Mouse (Mus musculus) brain, embryonic 14.5 days (tissue): ENCODE results near the gene C2cd2l. TPM values are rescaled to one million over a fixed set of nuclear protein-coding genes. Genes with fewer than 3 reads are reported as not detected.
A peak's percentile ranks its signal among the peaks of the same experiment; 100 is the strongest.

ENCODE experiments used
- DNase-seq: peaks from one replicate; pipeline ENCODE4 v3.0.0-alpha.2; 2011; ENCODE audit warnings: low read depth
- CTCF ChIP-seq: fragments of 200-500 bp; IDR thresholded peaks from 2 replicates; pipeline ENCODE4 v1.5.1; 2012; ENCODE audit warnings: inconsistent platforms, mild to moderate bottlenecking, moderate library complexity, borderline replicate concordance; ENCODE audit not compliant: insufficient read depth, insufficient read length; ENCODE audit errors: extremely low read depth
- POLR2A ChIP-seq: fragments of 200-500 bp; IDR thresholded peaks from 2 replicates; pipeline ENCODE4 v1.6.1; 2012; ENCODE audit warnings: mild to moderate bottlenecking, inconsistent platforms, borderline replicate concordance; ENCODE audit not compliant: poor library complexity, insufficient read depth, insufficient read length, severe bottlenecking; ENCODE audit errors: extremely low read depth
- polyA plus RNA-seq: library from polyadenylated mRNA; depleted of rRNA; stranded (reverse); fragments of >200 nt; gene quantifications from 2 replicates; pipeline ENCODE4 v1.2.3, GENCODE M21; 2012

Gene C2cd2l
- polyA plus RNA-seq, 1 experiment = 62.1 TPM

- DNase-seq = peak; percentile 67
- TF ChIP-seq CTCF (peak; percentile 57; the same call in 1 of the 2 replicates), POLR2A (no peak)
Observed at GRCm38 (mm10) chr9:44292490-44292889, 27.6 kb downstream of the C2cd2l start.

- peak; percentile 40 for DNase-seq
Observed at GRCm38 (mm10) chr9:44288959-44289291, 31.2 kb downstream of the C2cd2l start.

GRCm38 (mm10) chr9:44288076-44288958 is 31.8 kb downstream of the C2cd2l start, which contains the start of gene Abcg4:
Gene Abcg4, minus strand, starts transcription at chr9:44288615.
- TF ChIP-seq CTCF (no peak), POLR2A (0 out of 2 replicates have a peak, but pooled peaks have one; percentile 14)

More at GRCm38 (mm10) chr9:44288959-44289291, 31.2 kb downstream of the C2cd2l start:
- TF ChIP-seq POLR2A = no peak
- no peak for TF ChIP-seq CTCF

GRCm38 (mm10) chr9:44287401-44288075 is 32.5 kb downstream of the C2cd2l start:
- TF ChIP-seq CTCF (no peak), POLR2A (0 out of 2 replicates have a peak, but pooled peaks have one; percentile 2)
- peak; percentile 71 for DNase-seq

More at GRCm38 (mm10) chr9:44288076-44288958, 31.8 kb downstream of the C2cd2l start, which contains the start of gene Abcg4:
- peak; percentile 68 for DNase-seq

GRCm38 (mm10) chr9:44287003-44287400 is 33.1 kb downstream of the C2cd2l start:
- DNase-seq = peak; percentile 16
- TF ChIP-seq POLR2A (no peak), CTCF (no peak)

GRCm38 (mm10) chr9:44286256-44286850 is 33.7 kb downstream of the C2cd2l start:
- DNase-seq = no peak
- TF ChIP-seq POLR2A = no peak
- TF ChIP-seq CTCF = no peak

GRCm38 (mm10) chr9:44283183-44283582 is 36.9 kb downstream of the C2cd2l start:
- TF ChIP-seq CTCF = no peak
- no peak for TF ChIP-seq POLR2A

GRCm38 (mm10) chr9:44269973-44270372 is 50.1 kb downstream of the C2cd2l start:
- TF ChIP-seq POLR2A (no peak), CTCF (no peak)
- no peak for DNase-seq

More at GRCm38 (mm10) chr9:44283183-44283582, 36.9 kb downstream of the C2cd2l start:
- DNase-seq = no peak

GRCm38 (mm10) chr9:44269077-44269476 is 51.0 kb downstream of the C2cd2l start:
- peak; percentile 30; the same call in 1 of the 2 replicates for TF ChIP-seq CTCF
- no peak for TF ChIP-seq POLR2A
- no peak for DNase-seq

- DNase-seq = no peak
- TF ChIP-seq POLR2A (no peak), CTCF (no peak)
Observed at GRCm38 (mm10) chr9:44268432-44268831, 51.7 kb downstream of the C2cd2l start, which contains the start of gene Nlrx1. Gene Nlrx1, minus strand, starts transcription at chr9:44268599.

- peak; percentile 60 for TF ChIP-seq CTCF
- TF ChIP-seq POLR2A = peak; percentile 46
- peak; percentile 92 for DNase-seq
Observed at GRCm38 (mm10) chr9:44268027-44268360, 52.1 kb downstream of the C2cd2l start.
